Mouse (Mus musculus): ENCODE results near the gene Slc26a3.

The Slc26a3 gene

GRCm38 (mm10) chr12:31521371-31521770, 130.7 kb downstream of the Slc26a3 start:
- no peak for DNase-seq

All from embryo, embryonic 11 days (tissue).